Mouse (Mus musculus): Measurements from ENCODE around the gene Ppp4r4.

- no peak for TF ChIP-seq CTCF (IDR thresholded peaks at IDR 0.05; ENCODE audit: borderline replicate concordance, control insufficient read depth, extremely low read depth, insufficient read depth, low read length, poor library complexity)
- TF ChIP-seq POLR2A (IDR thresholded peaks at IDR 0.05; ENCODE audit: control insufficient read depth, extremely low read depth, insufficient read depth, low read length, poor library complexity) = no peak
Measured at GRCm38 (mm10) chr12:103564726-103565125, 32.6 kb downstream of the Ppp4r4 start.

Measured in thymus, adult 2 months (tissue).